Mouse (Mus musculus): Measurements from ENCODE around the gene Tamm41.
A peak's percentile ranks its signal among the peaks of the same experiment; 100 is the strongest.

- TF ChIP-seq ZNF384 (IDR thresholded peaks at IDR 0.05; ENCODE audit: low read depth, low read length) = no peak
- TF ChIP-seq CHD2 (IDR thresholded peaks at IDR 0.05; ENCODE audit: low read depth, low read length) = no peak
- no peak for TF ChIP-seq MAFK (IDR thresholded peaks at IDR 0.05; ENCODE audit: insufficient read depth, low read depth, low read length)
- TF ChIP-seq HCFC1 (IDR thresholded peaks at IDR 0.05; ENCODE audit: borderline replicate concordance, insufficient read depth, low read length) = no peak
- TF ChIP-seq ZC3H11A (IDR thresholded peaks at IDR 0.05; ENCODE audit: borderline replicate concordance, low read depth, low read length) = 0 out of 2 replicates have a peak, but pooled peaks have one; percentile 41
Observed at GRCm38 (mm10) chr6:114970895-114971294, 66.8 kb downstream of the Tamm41 start.
